ENCODE assay signal across 8 mouse cellular contexts in the genomic region with DNA sequence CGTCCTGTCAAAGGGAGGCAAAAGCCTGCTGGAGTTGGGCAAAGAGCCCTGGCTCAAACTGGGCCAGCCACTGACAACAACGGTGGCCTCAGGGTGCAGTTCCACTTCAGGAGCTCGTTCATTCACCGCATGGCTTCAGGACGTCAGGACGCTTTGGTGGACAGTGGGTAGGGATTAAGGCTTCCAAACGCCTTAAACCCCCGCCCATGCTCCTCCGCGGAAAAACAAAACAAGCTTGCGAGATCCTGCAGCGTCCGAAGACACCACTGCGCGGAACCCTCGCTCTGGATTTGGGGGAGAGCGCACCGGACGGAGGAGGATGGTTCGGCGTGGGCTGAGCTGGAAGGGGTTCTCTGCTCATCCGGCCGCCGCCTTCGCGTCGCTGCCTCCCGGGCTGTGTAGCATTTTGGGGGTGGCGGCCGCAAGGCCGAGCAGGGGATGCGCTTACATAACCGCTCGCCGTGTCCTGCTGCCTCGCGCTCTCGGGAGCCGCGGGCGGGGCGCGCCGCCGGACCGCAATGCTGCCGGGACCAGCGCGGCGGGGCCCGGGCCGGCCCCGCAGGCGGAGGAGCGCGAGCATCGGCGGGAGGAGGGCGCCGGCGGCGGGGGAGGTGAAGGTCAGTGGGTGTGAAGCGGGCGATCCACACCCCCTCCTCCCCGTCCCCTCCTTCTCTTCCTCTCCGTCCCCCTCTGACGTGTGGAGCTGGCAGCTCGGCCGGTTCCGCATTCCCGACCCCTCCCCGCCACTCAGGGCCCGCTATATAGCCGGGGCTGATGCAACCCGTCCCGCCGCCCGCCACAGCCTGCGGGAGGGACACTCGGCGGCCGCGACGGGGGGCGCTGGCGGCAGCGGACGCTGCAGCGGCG. TPM values are rescaled to one million over a fixed set of nuclear protein-coding genes. Genes with fewer than 3 reads are reported as not detected.
DNase-seq lines count a peak whose midpoint lies in the region; ATAC-seq and TF ChIP-seq lines count a peak whose summit lies in the region.

A gene (plus strand): TSS at position 417 of the 867 bp plus-strand sequence.

- no peak for TF ChIP-seq POLR2A in bone marrow macrophage, adult 2 months (IDR thresholded peaks at IDR 0.05; ENCODE audit: borderline replicate concordance, low read depth, low read length)

- peak; percentile 83; the same call in 1 of the 2 replicates for ATAC-seq in heart, embryonic 13.5 days (ENCODE audit: extremely low read depth, insufficient number of reproducible peaks, low FRiP score, low TSS enrichment)
- ATAC-seq in kidney, postnatal 0 days (replicated peaks; ENCODE audit: low FRiP score, low read depth) = peak; percentile 82
- ATAC-seq in liver, embryonic 13.5 days (ENCODE audit: low read depth) = peak; percentile 59; the same call in 1 of the 2 replicates

- DNase-seq in A20 (ENCODE audit: low read depth, low spot score) = peak; percentile 77
- peak; percentile 94 for DNase-seq in kidney, postnatal 0 days (ENCODE audit: low spot score)
- DNase-seq in liver, embryonic 13.5 days = peak; percentile 13
- peak; percentile 50 to 54 for DNase-seq in natural killer cell, adult 2 months (ENCODE audit: low spot score in 2 of 2)
- peak; percentile 47 for DNase-seq in splenic B cell, adult 2 months (ENCODE audit: low read depth, low spot score)

- peaks cover 70% of the 10 kb centered on the region for H3K27me3 ChIP-seq in erythroblast, embryonic 14.5 days (ENCODE audit: control insufficient read depth)
- peaks cover 6% of the 10 kb centered on the region; the same call in 1 of the 2 replicates for H3K27me3 ChIP-seq in heart, embryonic 13.5 days (replicated peaks)
- no peaks in the 10 kb centered on the region for H3K27me3 ChIP-seq in kidney, postnatal 0 days (ENCODE audit: insufficient read depth, low read length)
- H3K27me3 ChIP-seq in liver, embryonic 13.5 days = peaks cover 82% of the 10 kb centered on the region
- no peaks in the 10 kb centered on the region for H3K27me3 ChIP-seq in splenic B cell, adult 2 months (ENCODE audit: control insufficient read depth, insufficient read depth, low read length, poor library complexity, severe bottlenecking)

- peaks cover 54% of the 10 kb centered on the region for H3K4me1 ChIP-seq in bone marrow macrophage, adult 2 months (ENCODE audit: control insufficient read depth, insufficient read depth, low read length)
- H3K4me1 ChIP-seq in erythroblast, embryonic 14.5 days (ENCODE audit: control insufficient read depth) = no peaks in the 10 kb centered on the region
- peaks cover 49% of the 10 kb centered on the region for H3K4me1 ChIP-seq in heart, embryonic 13.5 days
- peaks cover 2% of the 10 kb centered on the region; the same call in 1 of the 2 replicates for H3K4me1 ChIP-seq in kidney, postnatal 0 days (replicated peaks; ENCODE audit: insufficient read depth, low read length)
- H3K4me1 ChIP-seq in liver, embryonic 13.5 days (replicated peaks) = peaks cover 33% of the 10 kb centered on the region

- WGBS in heart, embryonic 13.5 days = 1% methylated on average over 78 of the region's 90 CpGs
- under 1% methylated on average over 80 of the region's 90 CpGs for WGBS in kidney, postnatal 0 days
- under 1% methylated on average over 74 of the region's 90 CpGs for WGBS in liver, embryonic 13.5 days (ENCODE audit: insufficient replicate concordance)

- H3K36me3 ChIP-seq in erythroblast, embryonic 14.5 days (ENCODE audit: control insufficient read depth) = no peaks in the 10 kb centered on the region
- no peaks in the 10 kb centered on the region for H3K36me3 ChIP-seq in heart, embryonic 13.5 days
- no peaks in the 10 kb centered on the region for H3K36me3 ChIP-seq in kidney, postnatal 0 days (ENCODE audit: insufficient read depth, low read length)
- no peaks in the 10 kb centered on the region for H3K36me3 ChIP-seq in liver, embryonic 13.5 days
- no peaks in the 10 kb centered on the region for H3K36me3 ChIP-seq in splenic B cell, adult 2 months (ENCODE audit: control insufficient read depth, insufficient read depth, low read length, poor library complexity, severe bottlenecking)

- H3K4me3 ChIP-seq in bone marrow macrophage, adult 2 months (ENCODE audit: insufficient read depth, low read length) = peak within 1 kb of the TSS; percentile 80
- H3K4me3 ChIP-seq in erythroblast, embryonic 14.5 days (replicated peaks) = peak within 1 kb of the TSS; percentile 43
- H3K4me3 ChIP-seq in heart, embryonic 13.5 days = peak within 1 kb of the TSS; percentile 91
- peak within 1 kb of the TSS; percentile 62 for H3K4me3 ChIP-seq in kidney, postnatal 0 days (replicated peaks; ENCODE audit: low read depth, low read length)
- peak within 1 kb of the TSS; percentile 64 for H3K4me3 ChIP-seq in liver, embryonic 13.5 days (replicated peaks)

- peak within 1 kb of the TSS; percentile 54 for H3K27ac ChIP-seq in bone marrow macrophage, adult 2 months (ENCODE audit: insufficient read depth, low read depth, low read length)
- H3K27ac ChIP-seq in heart, embryonic 13.5 days (replicated peaks) = peak within 1 kb of the TSS; percentile 90
- H3K27ac ChIP-seq in kidney, postnatal 0 days = peak within 1 kb of the TSS; percentile 88
- peak within 1 kb of the TSS; percentile 36; the same call in 1 of the 2 replicates for H3K27ac ChIP-seq in liver, embryonic 13.5 days

- H3K9me3 ChIP-seq in erythroblast, embryonic 14.5 days (ENCODE audit: control insufficient read depth, low read length) = no peaks in the 10 kb centered on the region; the same call in 1 of the 2 replicates
- H3K9me3 ChIP-seq in heart, embryonic 13.5 days = no peaks in the 10 kb centered on the region
- H3K9me3 ChIP-seq in kidney, postnatal 0 days (replicated peaks; ENCODE audit: low read length) = no peaks in the 10 kb centered on the region
- H3K9me3 ChIP-seq in liver, embryonic 13.5 days (replicated peaks) = no peaks in the 10 kb centered on the region

- peak within 1 kb of the TSS; percentile 96 for H3K9ac ChIP-seq in heart, embryonic 13.5 days
- peak within 1 kb of the TSS; percentile 79 for H3K9ac ChIP-seq in kidney, postnatal 0 days (ENCODE audit: low read depth, low read length)
- H3K9ac ChIP-seq in liver, embryonic 13.5 days = peak within 1 kb of the TSS; percentile 65

- peak within 1 kb of the TSS; percentile 87 for H3K4me2 ChIP-seq in heart, embryonic 13.5 days
- H3K4me2 ChIP-seq in kidney, postnatal 0 days (ENCODE audit: low read length) = peak within 1 kb of the TSS; percentile 83
- peak within 1 kb of the TSS; percentile 71 for H3K4me2 ChIP-seq in liver, embryonic 13.5 days

- TF ChIP-seq CTCF in bone marrow macrophage, adult 2 months (IDR thresholded peaks at IDR 0.05; ENCODE audit: low read depth, low read length) = no peak
- TF ChIP-seq CTCF in kidney, postnatal 0 days (IDR thresholded peaks at IDR 0.05; ENCODE audit: low read depth) = peak; percentile 41; the same call in 1 of the 2 replicates

RNA-seq across cellular contexts. Expression of the gene that starts here (rescaled TPM):
- polyA plus RNA-seq in bone marrow macrophage, adult 2 months (2012; ENCODE audit: insufficient read depth, insufficient read length, missing spikeins) = 8.8 and 9.5 TPM in 2 replicates
- polyA plus RNA-seq in erythroblast, embryonic 14.5 days (2012) = 0.07 and 0.10 TPM in 2 replicates
- 0.20 and 0.47 TPM in 2 replicates for polyA plus RNA-seq in heart, embryonic 13.5 days (2015; fragmentation: Nextera tagmentation; extraction: Ambion mirVana)
- polyA plus RNA-seq in kidney, postnatal 0 days (2015; fragmentation: Nextera tagmentation; extraction: Ambion mirVana) = 0.47 and 0.70 TPM in 2 replicates
- 0.12 and 0.17 TPM in 2 replicates for polyA plus RNA-seq in liver, embryonic 13.5 days (2015; fragmentation: Nextera tagmentation; extraction: Ambion mirVana)

Comparison
In these comparisons a context has a peak if more than half of its experiments do, and no peak if none do; other contexts are left out.
1. Peak in every context shown above with its lines: DNase-seq, ATAC-seq, H3K4me3 ChIP-seq and H3K27ac ChIP-seq.
2. Peak in ATAC-seq, H3K4me3 ChIP-seq, H3K27ac ChIP-seq, H3K9ac ChIP-seq and H3K4me2 ChIP-seq in heart, embryonic 13.5 days; RNA of the gene not detected or under 1 TPM.
3. Peak in DNase-seq, ATAC-seq, H3K4me3 ChIP-seq, H3K27ac ChIP-seq, H3K9ac ChIP-seq and H3K4me2 ChIP-seq in kidney, postnatal 0 days; RNA of the gene not detected or under 1 TPM.
4. Peak in DNase-seq, ATAC-seq, H3K4me3 ChIP-seq, H3K27ac ChIP-seq, H3K9ac ChIP-seq and H3K4me2 ChIP-seq in liver, embryonic 13.5 days; RNA of the gene not detected or under 1 TPM.
5. DNase-seq: peak in every context shown above with its lines; median percentile 94 in kidney, postnatal 0 days; 77 in A20; 52 in natural killer cell, adult 2 months; 47 in splenic B cell, adult 2 months; 13 in liver, embryonic 13.5 days.
6. H3K27ac ChIP-seq: peak in every context shown above with its lines; median percentile 90 in heart, embryonic 13.5 days; 88 in kidney, postnatal 0 days; 54 in bone marrow macrophage, adult 2 months; 36 in liver, embryonic 13.5 days.